Mouse (Mus musculus): ENCODE results near the gene Thoc5.

- TF ChIP-seq CTCF (IDR thresholded peaks at IDR 0.05; ENCODE audit: low read depth) (peak; percentile 74), EP300 (IDR thresholded peaks at IDR 0.05; ENCODE audit: low read depth) (0 out of 2 replicates have a peak, but pooled peaks have one; percentile 37)
Measured at GRCm38 (mm10) chr11:4882892-4883627, 12.1 kb upstream of the Thoc5 start.

All from liver, postnatal 0 days (tissue).